Mouse (Mus musculus) erythroid progenitor cell, adult 5-6 weeks (primary cell): ENCODE results near the gene Yy1. TPM values are rescaled to one million over a fixed set of nuclear protein-coding genes. Genes with fewer than 3 reads are reported as not detected.

Experiments
- ATAC-seq: replicated peaks from 2 replicates; pipeline ENCODE4 v1.8.0; 2016; ENCODE audit warnings: moderate number of reproducible peaks, mild to moderate bottlenecking, moderate TSS enrichment, inconsistent platforms; ENCODE audit not compliant: poor library complexity, low FRiP score, severe bottlenecking
- total RNA-seq, 2 experiments: library from RNA; stranded (forward) in 1 of 2; stranded (reverse) in 1 of 2; fragments of 150-400 nt in 1 of 2; fragments of 186-747, 209-891 nt in 1 of 2; gene quantifications; 2 replicates each; pipeline versions ENCODE4 v1.2.3 to v1.2.4; 2015 to 2017; ENCODE audit warnings: low replicate concordance in 2 of 2

Gene Yy1
- 25.2 and 44.4 TPM in 2 replicates for total RNA-seq (2015; ENCODE audit: low replicate concordance)
- total RNA-seq (2017; ENCODE audit: low replicate concordance) = 40.4 and 62.9 TPM in 2 replicates

DNA sequence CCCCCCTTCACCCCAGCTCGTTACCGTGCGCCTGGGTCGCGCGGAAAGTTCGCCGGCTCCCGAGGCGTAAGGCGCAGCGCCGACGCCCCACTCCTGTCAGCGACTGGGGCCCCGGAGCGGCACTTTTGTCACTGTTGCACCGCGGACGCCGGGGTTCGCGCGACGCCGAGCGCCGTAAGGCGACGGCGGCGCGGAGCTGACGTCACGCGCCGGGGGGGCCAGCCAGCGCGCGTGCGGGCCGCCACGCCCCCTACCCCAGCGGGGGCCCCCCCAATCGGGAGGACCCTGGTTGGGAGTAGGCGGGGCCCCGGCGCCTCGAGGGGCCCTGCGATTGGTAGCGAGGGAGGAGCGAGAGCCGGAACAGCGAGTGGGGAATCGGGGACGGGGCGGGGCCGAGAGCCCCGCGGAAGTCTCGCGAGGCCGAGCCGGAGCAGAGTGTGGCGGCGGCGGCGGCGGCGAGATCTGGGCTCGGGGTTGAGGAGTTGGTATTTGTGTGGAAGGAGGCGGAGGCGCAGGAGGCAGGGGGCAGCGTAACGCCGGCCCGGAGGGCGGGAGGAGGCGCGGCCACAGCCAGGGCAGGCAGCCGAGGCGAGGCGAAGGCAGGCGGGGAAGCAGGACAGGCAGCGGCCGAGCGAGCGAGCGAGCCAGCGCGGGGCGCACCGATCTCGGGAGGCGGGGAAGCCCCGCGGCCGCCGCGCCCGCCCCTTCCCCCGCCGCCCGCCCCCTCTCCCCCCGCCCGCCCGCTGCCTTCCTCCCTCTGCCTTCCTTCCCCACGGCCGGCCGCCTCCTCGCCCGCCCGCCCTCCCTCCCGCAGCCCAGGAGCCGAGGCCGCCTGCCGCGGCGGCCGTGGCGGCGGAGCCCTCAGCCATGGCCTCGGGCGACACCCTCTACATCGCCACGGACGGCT is at the start of gene Yy1:
Yy1 (plus strand) TSS at position 428 of the 907 bp plus-strand sequence.
- peak; percentile 82 for ATAC-seq

DNA sequence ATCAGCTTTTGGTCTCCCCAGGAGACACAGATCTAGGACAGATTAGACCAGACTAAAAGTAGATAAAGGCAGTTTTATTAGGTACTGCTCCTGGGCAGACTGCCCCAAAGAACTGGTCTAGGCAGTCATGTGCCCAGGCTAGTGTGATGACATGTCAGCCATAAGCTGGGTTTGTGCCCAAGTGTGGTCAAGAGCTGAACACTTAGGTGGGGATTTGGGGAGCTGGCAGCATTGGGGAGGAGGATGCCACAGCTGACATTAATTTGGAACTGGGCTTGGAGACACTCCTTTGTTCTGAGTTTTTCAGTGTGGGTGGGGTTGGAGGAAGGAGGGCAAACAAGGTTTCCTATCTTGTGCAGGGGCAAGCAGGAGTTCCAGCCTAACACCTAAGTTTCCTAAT is 46.8 kb upstream of the Yy1 start:
- ATAC-seq = no peak

DNA sequence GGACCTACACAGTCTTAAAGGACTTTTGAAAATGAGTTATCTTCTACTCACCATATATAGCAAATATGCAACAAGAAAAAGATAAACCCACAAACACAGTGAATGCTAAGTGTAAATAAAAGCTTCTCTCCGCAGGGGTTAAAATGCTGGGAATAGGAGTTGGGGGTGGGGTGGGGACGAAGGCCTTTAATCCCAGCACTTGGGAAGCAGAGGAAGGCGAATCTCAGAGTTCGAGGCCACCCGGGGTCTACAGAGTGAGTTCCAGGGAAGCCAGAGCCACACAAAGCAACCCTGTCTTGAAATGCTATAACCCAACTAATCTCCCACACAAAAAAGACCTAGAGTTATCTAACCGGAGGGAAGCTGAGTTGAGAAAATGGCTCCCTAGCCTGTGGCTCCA is 43.8 kb upstream of the Yy1 start:
- no peak for ATAC-seq

DNA sequence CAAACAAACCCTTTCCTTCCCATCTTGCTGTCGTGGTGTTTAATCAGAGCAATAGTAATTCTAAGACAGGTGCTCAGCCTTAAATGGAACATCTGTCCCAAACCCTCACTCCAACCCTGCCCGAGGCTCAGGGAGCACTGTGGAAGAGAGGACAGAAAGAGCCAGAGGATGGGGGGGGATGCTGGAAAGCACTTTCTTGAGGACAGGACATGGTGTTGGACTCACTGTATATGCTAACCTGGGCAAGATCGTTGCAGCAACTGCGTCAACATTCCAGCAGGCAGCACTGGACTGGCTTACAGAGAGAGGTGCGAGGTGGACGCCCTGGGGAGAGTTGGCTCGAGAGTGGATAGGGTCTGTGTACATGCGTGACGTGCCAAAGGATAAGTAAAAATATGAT is 43.3 kb upstream of the Yy1 start:
- no peak for ATAC-seq

GRCm38 (mm10) chr12:108750226-108750625 is 42.5 kb upstream of the Yy1 start:
- ATAC-seq = no peak

DNA sequence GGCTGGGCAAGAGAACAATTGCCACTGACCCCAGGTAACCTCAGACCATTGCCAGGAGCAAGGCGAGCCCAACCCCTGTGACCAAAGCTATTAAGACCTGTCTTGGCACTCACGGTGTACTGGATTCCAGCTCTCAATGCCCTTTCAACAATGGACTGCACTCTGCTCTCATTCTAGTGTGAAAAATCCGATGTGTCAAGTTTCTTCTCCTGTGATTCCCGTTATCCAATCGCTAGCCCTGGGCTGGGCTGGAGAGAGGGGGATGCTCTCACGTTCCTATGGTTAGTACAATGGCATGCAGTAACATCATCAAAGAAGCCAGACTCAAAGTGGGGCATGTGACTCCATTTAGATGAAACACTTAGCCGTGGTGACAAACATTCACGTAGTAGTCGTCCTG is 41.0 kb upstream of the Yy1 start:
- ATAC-seq = no peak

DNA sequence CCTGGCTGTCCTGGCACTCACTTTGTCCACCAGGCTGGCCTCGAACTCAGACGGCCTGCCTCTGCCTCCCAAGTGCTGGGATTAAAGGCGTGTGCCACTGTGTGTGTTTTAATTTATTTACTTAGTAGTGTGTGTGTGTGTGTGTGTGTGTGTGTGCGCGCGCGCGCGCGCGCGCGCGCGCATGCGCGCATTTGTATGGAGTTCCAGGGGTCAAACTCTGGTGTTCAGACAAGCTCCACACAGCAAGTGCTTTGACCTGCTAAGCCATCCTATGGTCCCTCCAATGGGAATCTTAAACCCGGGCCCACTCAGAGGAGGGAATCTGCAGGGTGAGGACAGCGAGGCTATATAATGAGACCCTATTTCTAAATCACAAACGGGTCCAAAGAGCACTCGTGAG is 37.6 kb upstream of the Yy1 start:
- no peak for ATAC-seq

GRCm38 (mm10) chr12:108756611-108757010 is 36.2 kb upstream of the Yy1 start:
- ATAC-seq = no peak

GRCm38 (mm10) chr12:108757717-108758257 is 35.0 kb upstream of the Yy1 start:
- ATAC-seq = peak; percentile 97

GRCm38 (mm10) chr12:108758273-108758672 is 34.5 kb upstream of the Yy1 start:
- ATAC-seq = no peak; the same call in 1 of the 2 replicates

GRCm38 (mm10) chr12:108758682-108759081 is 34.1 kb upstream of the Yy1 start:
- ATAC-seq = no peak

DNA sequence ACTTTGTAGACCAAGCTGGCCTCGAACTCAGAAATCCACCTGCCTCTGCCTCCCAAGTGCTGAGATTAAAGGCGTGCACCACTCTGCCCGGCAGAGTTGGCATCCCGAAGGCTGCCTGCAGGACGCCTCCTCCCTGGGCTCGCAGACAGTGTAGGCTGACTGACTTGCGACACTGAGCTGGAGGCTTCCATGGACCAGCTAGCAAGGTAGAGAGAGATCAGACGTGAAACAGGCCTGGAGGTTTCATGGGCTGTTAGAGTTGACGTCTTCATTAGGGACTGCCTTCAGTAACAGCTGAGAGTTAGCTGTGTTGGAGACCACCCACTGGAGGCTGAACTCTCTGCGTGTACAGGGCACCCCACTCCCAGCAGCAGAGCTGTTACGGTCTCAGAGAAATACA is 33.5 kb upstream of the Yy1 start:
- no peak for ATAC-seq

DNA sequence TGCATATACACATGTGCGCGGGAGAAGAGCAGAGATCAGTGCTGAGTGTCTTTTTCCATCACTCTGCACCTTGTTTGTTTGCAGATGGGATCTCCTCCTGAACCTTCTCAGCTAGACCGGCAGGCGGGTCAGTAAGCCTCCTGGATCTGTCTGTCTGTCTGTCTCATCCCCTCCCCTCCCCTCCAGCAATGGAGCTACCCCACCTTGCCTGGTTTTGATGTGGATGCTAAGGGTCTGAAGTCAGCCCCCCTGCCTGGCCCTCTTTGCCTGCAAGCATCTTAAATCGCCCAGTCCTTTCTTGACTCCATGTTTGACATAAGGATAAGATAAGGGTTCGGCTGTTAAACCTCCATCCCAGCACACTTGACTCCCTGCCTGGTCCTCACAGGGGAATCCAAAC is 32.8 kb upstream of the Yy1 start:
- no peak for ATAC-seq

DNA sequence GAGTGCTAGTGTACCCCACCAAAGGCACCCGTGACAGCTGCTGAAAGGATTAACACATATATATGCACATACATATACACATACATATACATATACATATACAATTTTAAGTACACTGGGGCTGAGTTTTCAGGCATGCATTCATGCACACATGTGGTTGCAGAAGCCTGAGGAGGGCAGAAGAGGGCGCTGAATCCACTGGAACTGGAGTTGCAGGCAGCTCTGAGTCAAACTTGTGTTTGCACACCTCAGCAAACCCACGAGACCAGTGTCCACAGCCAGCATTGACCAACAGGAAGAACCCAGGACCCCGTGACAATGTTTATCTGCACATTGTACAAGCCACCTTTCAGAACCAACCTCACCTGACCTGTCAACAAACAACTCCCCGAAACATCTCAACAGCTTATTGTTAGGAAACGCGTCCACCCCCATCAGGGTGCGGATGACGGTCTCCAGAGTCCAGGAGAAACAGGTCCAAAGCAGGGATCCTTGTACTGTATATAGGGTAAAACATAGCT is 32.2 kb upstream of the Yy1 start:
- no peak for ATAC-seq

- no peak for ATAC-seq
These were observed 31.6 kb upstream of the Yy1 start for GRCm38 (mm10) chr12:108761209-108761608.

DNA sequence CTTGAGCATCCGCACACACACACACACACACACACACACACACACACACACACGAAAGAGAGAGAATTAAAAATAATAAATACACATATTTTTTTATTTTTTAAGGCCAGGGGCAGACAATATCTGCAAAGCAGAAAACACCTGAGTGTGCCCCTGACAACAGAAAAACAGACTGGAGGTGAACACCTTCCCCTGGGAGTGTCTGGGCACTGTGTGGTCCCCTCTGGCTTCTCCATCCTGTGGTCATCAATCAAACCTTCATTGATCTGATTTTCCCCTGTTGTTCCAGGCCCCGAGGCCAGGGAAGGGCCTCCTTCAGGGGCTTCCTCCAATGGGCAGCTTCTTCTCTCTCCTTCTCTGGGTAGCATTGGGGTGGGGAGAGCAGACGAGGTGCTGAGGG is 31.1 kb upstream of the Yy1 start:
- ATAC-seq = no peak

GRCm38 (mm10) chr12:108763057-108763796 is 29.5 kb upstream of the Yy1 start:
- peak; percentile 90 for ATAC-seq

GRCm38 (mm10) chr12:108764917-108765678 is 27.7 kb upstream of the Yy1 start:
- no peak for ATAC-seq

- ATAC-seq = peak; percentile 77
These were observed 27.0 kb upstream of the Yy1 start for GRCm38 (mm10) chr12:108765751-108766221.

DNA sequence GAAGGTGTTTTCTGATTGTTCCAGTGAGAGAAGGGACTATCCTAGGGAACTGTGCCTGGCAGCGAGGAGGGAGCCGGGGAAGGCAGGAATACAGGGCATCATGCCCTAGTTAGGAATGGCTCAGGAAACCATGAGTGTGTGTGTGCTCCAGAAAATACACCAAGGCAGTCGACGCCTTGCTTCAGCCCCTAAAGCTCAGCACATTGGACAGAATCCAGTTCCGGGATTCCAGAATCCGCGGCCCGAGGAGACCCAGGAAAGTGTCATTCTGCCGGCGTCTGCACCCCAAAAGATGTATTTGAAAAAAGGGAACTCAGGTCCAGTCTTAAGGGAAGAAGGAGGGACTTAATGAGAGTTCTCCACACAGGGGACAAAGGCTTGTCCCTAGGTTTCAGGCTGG is 26.5 kb upstream of the Yy1 start:
- no peak for ATAC-seq
